In genomic region chr2:115460028-115460881, GRCm38 (mm10) we compare ENCODE assay signal across 20 mouse cellular contexts.
A peak's percentile ranks its signal among the peaks of the same experiment; 100 is the strongest.
DNase-seq lines count a peak whose midpoint lies in the region; ATAC-seq lines count a peak whose summit lies in the region.
"Had no signal": no experiment of that assay in that cellular context is flagged by ENCODE, and none has a peak within 500 bp of the region (broad histone marks: within the 10 kb centered on the region; RNA-seq: fewer than 3 reads in every experiment).

No protein-coding gene starts in this region.

- no peak overlapping the region for H3K4me2 ChIP-seq in neural tube, embryonic 11.5 days (ENCODE audit: low read depth)
- H3K4me2 ChIP-seq in neural tube, embryonic 15.5 days: no peak overlapping the region
- H3K4me2 ChIP-seq in forebrain, embryonic 14.5 days (ENCODE audit: low read length): no peak overlapping the region
- H3K4me2 ChIP-seq in hindbrain, embryonic 16.5 days (ENCODE audit: low read length): no peak overlapping the region
- H3K4me2 ChIP-seq in stomach, embryonic 16.5 days (ENCODE audit: low read depth, low read length): no peak overlapping the region
- H3K4me2 ChIP-seq: heart, embryonic 13.5 days; lung, embryonic 14.5 days had no signal

- no peak overlapping the region for H3K9ac ChIP-seq in neural tube, embryonic 11.5 days (ENCODE audit: low read length)
- no peak overlapping the region for H3K9ac ChIP-seq in neural tube, embryonic 15.5 days (replicated peaks)
- no peak overlapping the region for H3K9ac ChIP-seq in forebrain, embryonic 14.5 days (ENCODE audit: low read length)
- H3K9ac ChIP-seq in hindbrain, embryonic 16.5 days (ENCODE audit: low read depth, low read length): no peak overlapping the region
- H3K9ac ChIP-seq in stomach, embryonic 16.5 days (ENCODE audit: low read length): no peak overlapping the region
- H3K9ac ChIP-seq: heart, embryonic 13.5 days; lung, embryonic 14.5 days had no signal

- no peak overlapping the region for H3K27ac ChIP-seq in neural tube, embryonic 11.5 days (ENCODE audit: low read depth, low read length)
- H3K27ac ChIP-seq in neural tube, embryonic 15.5 days (replicated peaks): no peak overlapping the region
- peak overlapping the region; percentile 15; the same call in 1 of the 2 replicates for H3K27ac ChIP-seq in forebrain, embryonic 14.5 days (ENCODE audit: low read depth, low read length)
- H3K27ac ChIP-seq in hindbrain, embryonic 16.5 days (ENCODE audit: low read depth, low read length): no peak overlapping the region
- H3K27ac ChIP-seq in stomach, embryonic 16.5 days (ENCODE audit: low read length): peak overlapping the region; percentile 50
- H3K27ac ChIP-seq: heart, embryonic 13.5 days; macrophage had no signal

- no peak overlapping the region for H3K4me3 ChIP-seq in neural tube, embryonic 11.5 days (ENCODE audit: low read depth, low read length)
- no peak overlapping the region for H3K4me3 ChIP-seq in neural tube, embryonic 15.5 days (replicated peaks)
- no peak overlapping the region for H3K4me3 ChIP-seq in forebrain, embryonic 14.5 days (ENCODE audit: low read depth, low read length)
- no peak overlapping the region for H3K4me3 ChIP-seq in hindbrain, embryonic 16.5 days (ENCODE audit: low read length)
- no peak overlapping the region for H3K4me3 ChIP-seq in stomach, embryonic 16.5 days (replicated peaks; ENCODE audit: low read length)
- H3K4me3 ChIP-seq: erythroblast, embryonic 14.5 days; heart, embryonic 13.5 days had no signal

- no peak for DNase-seq in neural tube, embryonic 11.5 days (ENCODE audit: low spot score)
- DNase-seq in forebrain, embryonic 14.5 days (ENCODE audit: low spot score): peak; percentile 81
- DNase-seq in cerebellum, postnatal 36 days: no peak
- DNase-seq in thymus, adult 18-20 months: no peak
- DNase-seq: adrenal gland, postnatal 25 days; cerebellum, adult 2 months; heart, postnatal 36 days; kidney, adult 9 months; kidney, postnatal 36 days; left cerebral cortex, postnatal 4 days; lung, embryonic 14.5 days; thymus, postnatal 14 days had no signal

- 71% methylated on average over 5 of the region's 5 CpGs for WGBS in neural tube, embryonic 11.5 days
- 49% methylated on average over 5 of the region's 5 CpGs for WGBS in neural tube, embryonic 15.5 days
- 9% methylated on average over 5 of the region's 5 CpGs for WGBS in forebrain, embryonic 14.5 days
- 49% methylated on average over 5 of the region's 5 CpGs for WGBS in hindbrain, embryonic 16.5 days
- WGBS in stomach, embryonic 16.5 days: 37% methylated on average over 5 of the region's 5 CpGs

- peak; percentile 58; the same call in 1 of the 2 replicates for ATAC-seq in neural tube, embryonic 11.5 days (ENCODE audit: insufficient read depth, low FRiP score, low TSS enrichment)
- no peak for ATAC-seq in neural tube, embryonic 15.5 days (ENCODE audit: low FRiP score)
- ATAC-seq in forebrain, embryonic 14.5 days: peak; percentile 84
- ATAC-seq in hindbrain, embryonic 16.5 days: peak; percentile 58
- ATAC-seq in stomach, embryonic 16.5 days (ENCODE audit: insufficient read depth, low FRiP score): peak; percentile 69
- ATAC-seq: activated CD4-positive, CD25-positive, alpha-beta regulatory T cell, adult 4 months; Patski had no signal

- H3K4me1 ChIP-seq in neural tube, embryonic 11.5 days (ENCODE audit: control insufficient read depth, insufficient read depth, low read length): peaks cover 9% of the 10 kb centered on the region; the same call in 1 of the 2 replicates
- peaks cover 3% of the 10 kb centered on the region; the same call in 1 of the 2 replicates for H3K4me1 ChIP-seq in neural tube, embryonic 15.5 days
- peaks cover 19% of the 10 kb centered on the region; the same call in 1 of the 2 replicates for H3K4me1 ChIP-seq in forebrain, embryonic 14.5 days (ENCODE audit: control insufficient read depth, insufficient read depth, low read length)
- no peaks in the 10 kb centered on the region for H3K4me1 ChIP-seq in hindbrain, embryonic 16.5 days (ENCODE audit: control insufficient read depth, insufficient read depth, low read depth, low read length)
- H3K4me1 ChIP-seq in stomach, embryonic 16.5 days (ENCODE audit: control insufficient read depth, insufficient read depth, low read length): peaks cover 6% of the 10 kb centered on the region; the same call in 1 of the 2 replicates
- H3K4me1 ChIP-seq: heart, embryonic 13.5 days had no signal

- H3K27me3 ChIP-seq in neural tube, embryonic 11.5 days (ENCODE audit: control insufficient read depth, insufficient read depth, low read length): no peaks in the 10 kb centered on the region
- no peaks in the 10 kb centered on the region for H3K27me3 ChIP-seq in neural tube, embryonic 15.5 days (replicated peaks)
- no peaks in the 10 kb centered on the region for H3K27me3 ChIP-seq in forebrain, embryonic 14.5 days (replicated peaks; ENCODE audit: control insufficient read depth, insufficient read depth, low read length)
- H3K27me3 ChIP-seq in hindbrain, embryonic 16.5 days (replicated peaks; ENCODE audit: control insufficient read depth, insufficient read depth, low read length): no peaks in the 10 kb centered on the region
- no peaks in the 10 kb centered on the region for H3K27me3 ChIP-seq in stomach, embryonic 16.5 days (ENCODE audit: control insufficient read depth, insufficient read depth, low read length)
- H3K27me3 ChIP-seq: heart, embryonic 13.5 days; Patski had no signal

- no peaks in the 10 kb centered on the region for H3K36me3 ChIP-seq in neural tube, embryonic 11.5 days (ENCODE audit: control insufficient read depth, insufficient read depth, low read length)
- H3K36me3 ChIP-seq in neural tube, embryonic 15.5 days: no peaks in the 10 kb centered on the region
- no peaks in the 10 kb centered on the region for H3K36me3 ChIP-seq in forebrain, embryonic 14.5 days (ENCODE audit: control insufficient read depth, insufficient read depth, low read length)
- H3K36me3 ChIP-seq in hindbrain, embryonic 16.5 days (ENCODE audit: control insufficient read depth, insufficient read depth, low read length): no peaks in the 10 kb centered on the region
- no peaks in the 10 kb centered on the region for H3K36me3 ChIP-seq in stomach, embryonic 16.5 days (ENCODE audit: control insufficient read depth, insufficient read depth, low read length)
- H3K36me3 ChIP-seq: heart, embryonic 13.5 days had no signal

- H3K9me3 ChIP-seq in neural tube, embryonic 11.5 days (ENCODE audit: control insufficient read depth, low read length): no peaks in the 10 kb centered on the region
- H3K9me3 ChIP-seq in neural tube, embryonic 15.5 days (replicated peaks): no peaks in the 10 kb centered on the region
- H3K9me3 ChIP-seq in forebrain, embryonic 14.5 days (replicated peaks; ENCODE audit: control insufficient read depth, low read length): peaks cover 5% of the 10 kb centered on the region; the same call in 1 of the 2 replicates
- no peaks in the 10 kb centered on the region for H3K9me3 ChIP-seq in hindbrain, embryonic 16.5 days (ENCODE audit: control insufficient read depth, low read length)
- no peaks in the 10 kb centered on the region for H3K9me3 ChIP-seq in stomach, embryonic 16.5 days (replicated peaks; ENCODE audit: control insufficient read depth, low read length)
- H3K9me3 ChIP-seq: heart, embryonic 13.5 days had no signal

Comparison
In these comparisons a context has a peak if more than half of its experiments do, and no peak if none do; other contexts are left out.
1. H3K27ac ChIP-seq: peak in forebrain, embryonic 14.5 days (single experiment) and stomach, embryonic 16.5 days (single experiment); none in neural tube, embryonic 11.5 days (single experiment), neural tube, embryonic 15.5 days (single experiment) and hindbrain, embryonic 16.5 days (single experiment).